Mouse (Mus musculus): ENCODE measurements around the gene Gm2016. TPM values are rescaled to one million over a fixed set of nuclear protein-coding genes. Genes with fewer than 3 reads are reported as not detected.
"Not testable (repeated sequence)": the region's sequence is repeated elsewhere in the genome, so short reads cannot be mapped to it uniquely, and the experiment has no call there.

Gm2016 gene
- not detected for total RNA-seq (2021)
- long read RNA-seq, experiment 1 = 0 reads
- long read RNA-seq, experiment 2 = 0 reads

DNA sequence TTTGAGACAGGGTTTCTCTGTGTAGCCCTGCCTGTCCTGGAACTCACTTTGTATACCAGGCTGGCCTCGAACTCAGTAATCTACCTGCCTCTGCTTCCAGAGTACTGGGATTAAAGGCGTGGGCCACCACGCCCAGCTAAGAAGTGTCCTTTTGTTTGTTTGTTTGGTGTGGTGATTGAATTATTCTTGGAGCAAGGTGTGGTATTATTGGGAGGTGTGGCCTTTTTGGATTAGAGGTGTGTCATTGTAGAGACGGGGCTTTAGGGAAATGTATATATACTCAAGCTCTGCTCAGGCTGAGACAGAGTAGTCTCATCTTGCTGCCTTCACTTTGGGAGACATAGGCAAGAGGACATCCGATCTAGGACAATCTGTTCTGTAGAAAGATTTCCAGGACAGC lies at the start of gene Gm2016:
Gene Gm2016, plus strand, starts transcription at position 301 of the 400 bp plus-strand sequence.
- not testable (repeated sequence) for DNase-seq

DNA sequence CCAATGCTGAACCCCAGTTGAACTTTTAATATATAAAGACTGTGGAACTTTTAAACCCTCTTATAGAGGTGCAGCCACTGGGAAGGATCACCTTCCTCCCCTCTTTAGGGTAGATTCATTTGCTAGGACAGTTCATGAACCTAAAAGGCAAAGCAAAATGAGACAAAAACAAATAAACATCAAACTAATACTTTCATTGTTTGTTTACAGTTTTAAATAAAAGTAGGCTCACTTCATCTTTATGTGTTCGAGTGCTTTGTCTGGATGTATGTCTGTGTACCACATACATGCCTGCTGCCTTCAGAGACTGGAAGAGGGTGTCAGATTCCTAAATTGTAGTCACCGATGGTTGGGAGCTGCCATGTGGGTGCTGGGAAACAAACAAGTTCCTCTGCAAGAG lies 31.6 kb upstream of the Gm2016 start, which contains the start of gene Gm2001:
Gene Gm2001, minus strand, starts transcription at position 101 of the 400 bp plus-strand sequence.
- not testable (repeated sequence) for DNase-seq

DNA sequence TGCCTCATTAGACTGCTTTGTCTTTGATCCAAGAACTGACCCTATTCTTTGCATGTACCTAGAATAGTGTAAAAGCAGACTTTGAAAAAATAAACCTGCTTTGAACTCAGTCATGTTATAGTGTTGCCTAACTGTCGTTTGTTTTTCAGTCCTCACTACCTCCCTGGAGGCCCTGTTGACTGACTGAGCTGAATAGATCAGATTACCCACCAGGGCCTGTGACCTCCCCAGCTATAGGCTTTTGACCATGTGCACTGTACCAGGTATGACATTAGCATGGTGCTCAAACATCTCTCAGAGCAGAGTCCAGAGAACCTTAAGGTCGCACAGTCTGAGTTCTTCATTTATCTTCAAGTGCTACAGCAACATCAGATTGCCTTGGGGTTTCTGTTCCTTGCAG lies 23.2 kb upstream of the Gm2016 start:
- DNase-seq = not testable (repeated sequence)

DNA sequence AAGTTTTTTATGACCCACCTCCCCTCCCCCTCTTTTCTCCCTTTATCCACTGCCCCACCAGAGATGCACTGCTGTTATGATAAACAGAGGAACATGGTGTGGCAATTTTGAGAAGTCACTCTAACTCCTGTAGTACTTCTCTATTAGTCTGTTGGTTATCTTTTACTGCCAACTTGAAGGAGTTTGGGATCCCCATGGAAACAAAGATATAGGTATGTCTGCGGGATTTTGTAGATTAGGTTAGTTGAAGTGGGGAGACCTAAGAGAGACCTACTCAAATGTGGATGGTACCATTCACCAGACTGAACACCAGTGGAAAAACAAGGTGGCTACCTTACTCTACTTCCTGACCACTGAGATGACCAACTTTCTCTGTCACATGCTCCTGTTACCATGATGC lies 17.8 kb upstream of the Gm2016 start:
- not testable (repeated sequence) for DNase-seq

DNA sequence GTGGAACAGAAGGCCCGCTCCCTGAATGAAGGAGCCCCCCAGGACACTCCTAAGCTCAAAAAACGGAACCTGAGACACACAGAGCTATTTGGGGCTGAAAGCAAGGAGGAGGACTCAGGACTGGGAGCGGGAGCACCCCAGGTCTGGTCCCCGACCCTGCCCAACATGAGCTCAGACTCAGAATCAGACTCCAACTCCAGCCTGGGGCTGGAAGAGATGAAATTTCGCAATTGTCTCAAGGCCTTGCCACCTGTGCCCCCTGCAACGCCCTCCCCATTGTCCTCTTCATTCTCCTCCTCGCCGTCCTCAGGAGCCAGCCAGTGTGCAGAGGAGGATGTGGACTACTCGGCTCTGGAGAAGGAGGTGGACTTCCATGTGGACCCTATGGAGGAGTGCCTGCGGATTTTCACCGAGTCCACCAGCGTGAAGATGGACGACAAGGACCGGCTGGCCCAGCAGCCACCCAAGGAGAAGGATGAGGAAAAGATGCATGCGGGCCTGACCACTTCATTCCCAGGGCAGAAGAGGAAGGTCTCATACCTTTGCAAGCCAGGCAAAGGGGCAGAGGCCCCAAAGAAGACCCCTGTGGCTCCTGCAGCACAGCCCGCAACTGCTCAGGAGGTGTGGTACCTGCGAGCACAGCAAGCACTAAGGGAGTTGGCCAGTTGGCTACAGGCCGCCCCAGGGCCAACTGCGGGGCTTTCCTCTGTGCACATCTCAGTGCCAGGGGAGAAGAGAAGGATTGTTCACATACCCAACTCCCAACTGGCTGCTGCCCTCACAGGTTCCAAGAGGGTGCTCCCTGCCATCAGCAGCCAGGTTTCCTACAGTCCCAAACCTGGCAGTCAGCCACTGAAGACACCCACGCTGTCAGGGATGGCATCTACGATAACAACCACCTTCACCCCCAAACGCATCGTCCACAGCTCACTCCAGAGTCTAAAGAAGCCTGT lies 11.9 kb upstream of the Gm2016 start:
- not testable (repeated sequence) for DNase-seq

DNA sequence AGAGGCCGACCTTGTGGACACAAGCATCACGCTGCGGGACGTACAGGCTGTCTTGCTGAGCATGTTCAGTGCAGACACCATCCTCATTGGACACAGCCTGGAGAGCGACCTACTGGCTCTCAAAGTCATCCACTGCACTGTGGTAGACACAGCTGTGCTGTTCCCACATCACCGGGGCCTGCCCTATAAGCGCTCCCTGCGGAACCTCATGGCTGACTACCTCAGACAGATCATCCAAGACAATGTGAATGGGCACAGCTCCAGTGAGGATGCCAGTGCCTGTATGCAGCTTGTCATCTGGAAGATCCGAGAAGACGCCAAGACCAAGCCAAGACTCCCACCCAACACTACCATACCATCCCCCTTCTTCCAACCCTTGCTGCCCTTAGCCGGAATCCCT lies 10.2 kb upstream of the Gm2016 start:
- not testable (repeated sequence) for DNase-seq

DNA sequence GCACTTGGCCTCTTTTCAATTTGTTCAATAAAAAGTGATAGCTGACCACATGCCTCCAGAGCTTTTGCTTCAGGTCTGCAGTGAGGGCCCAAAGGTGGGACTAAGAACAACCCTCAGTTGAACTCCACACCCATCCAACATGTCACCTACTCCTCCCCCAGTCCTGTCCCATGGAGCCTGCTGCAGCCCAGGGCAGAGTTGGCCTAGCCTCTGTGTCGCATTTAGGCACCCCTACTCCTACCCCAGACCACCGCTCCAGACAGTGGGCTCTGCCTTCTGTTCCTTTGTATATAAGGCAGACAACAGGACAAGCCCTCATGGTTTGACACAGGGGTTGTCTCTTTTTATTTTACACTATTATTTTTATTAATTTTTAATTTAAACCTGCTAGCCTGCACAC lies 9.8 kb upstream of the Gm2016 start:
- DNase-seq = not testable (repeated sequence)

DNA sequence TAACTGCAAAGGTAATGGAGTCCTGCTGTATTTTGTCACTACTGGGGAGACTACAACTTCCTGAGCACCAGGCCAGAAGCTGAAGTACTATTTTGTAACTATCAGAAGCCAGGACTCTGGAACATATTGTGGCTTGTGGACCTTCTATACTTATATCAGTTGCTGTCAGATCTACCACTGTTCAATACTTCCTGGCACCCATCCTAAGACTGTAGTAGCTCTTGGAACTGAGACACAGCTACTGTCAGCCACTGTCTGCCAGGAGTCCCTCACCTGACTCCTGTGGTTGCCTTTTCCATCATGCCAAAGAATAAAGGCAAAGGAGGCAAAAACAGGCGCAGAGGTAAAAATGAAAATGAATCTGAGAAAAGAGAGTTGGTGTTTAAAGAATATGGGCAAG lies 21.2 kb downstream of the Gm2016 start, which contains the start of gene Gm2022:
Gene Gm2022, plus strand, starts transcription at position 301 of the 400 bp plus-strand sequence.
- not testable (repeated sequence) for DNase-seq

DNA sequence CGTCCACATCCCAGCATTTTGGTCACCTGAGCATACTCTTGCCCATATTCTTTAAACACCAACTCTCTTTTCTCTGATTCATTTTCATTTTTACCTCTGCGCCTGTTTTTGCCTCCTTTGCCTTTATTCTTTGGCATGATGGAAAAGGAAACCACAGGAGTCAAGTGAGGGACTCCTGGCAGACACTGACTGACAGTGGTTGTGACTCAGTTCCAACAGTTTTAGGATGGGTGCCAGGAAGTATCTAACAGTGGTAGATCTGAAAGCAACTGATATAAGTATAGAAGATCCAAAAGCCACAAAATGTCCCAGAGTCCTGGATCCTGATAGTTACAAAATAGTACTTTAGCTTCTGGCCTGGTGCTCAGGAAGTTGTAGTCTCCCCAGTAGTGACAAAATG lies 45.8 kb downstream of the Gm2016 start, which contains the start of gene Gm2035:
Gene Gm2035, minus strand, starts transcription at position 137 of the 400 bp plus-strand sequence.
- not testable (repeated sequence) for DNase-seq

Other genes starting within 250 kb of the Gm2016 start
- gene Gm16381, start 229.5 kb upstream of the Gm2016 start, total RNA-seq (2021) = not detected
- gene Gm21319, start 98.3 kb upstream of the Gm2016 start, total RNA-seq (2021) = not detected
- gene Gm21936, start 78.6 kb upstream of the Gm2016 start, total RNA-seq (2021) = not detected
- gene BB287469, start 57.5 kb upstream of the Gm2016 start, total RNA-seq (2021) = not detected
- gene Gm2001, start 31.7 kb upstream of the Gm2016 start, total RNA-seq (2021) = not detected
- not detected for gene Gm2022, start 21.3 kb downstream of the Gm2016 start, total RNA-seq (2021)
- gene Gm2035, start 45.8 kb downstream of the Gm2016 start, total RNA-seq (2021) = not detected
- gene Gm2042, start 80.0 kb downstream of the Gm2016 start, total RNA-seq (2021) = not detected
- gene Gm2075, start 137.8 kb downstream of the Gm2016 start, total RNA-seq (2021) = not detected
- gene Gm6803, start 144.7 kb downstream of the Gm2016 start, total RNA-seq (2021) = not detected
- gene Gm2056, start 152.9 kb downstream of the Gm2016 start, total RNA-seq (2021) = not detected
- gene Gm16368, start 209.6 kb downstream of the Gm2016 start, total RNA-seq (2021) = not detected

Measured in adrenal gland, postnatal 36 days (tissue).